Mouse (Mus musculus) frontal cortex, postnatal 14 days (tissue): ENCODE results near the gene Spata32.
A peak's percentile ranks its signal among the peaks of the same experiment; 100 is the strongest.

Source experiments
- DNase-seq, 2 experiments: peaks; one replicate each; pipeline ENCODE4 v3.0.0; 2022; ENCODE audit warnings: low spot score in 2 of 2

Spata32 gene

DNA sequence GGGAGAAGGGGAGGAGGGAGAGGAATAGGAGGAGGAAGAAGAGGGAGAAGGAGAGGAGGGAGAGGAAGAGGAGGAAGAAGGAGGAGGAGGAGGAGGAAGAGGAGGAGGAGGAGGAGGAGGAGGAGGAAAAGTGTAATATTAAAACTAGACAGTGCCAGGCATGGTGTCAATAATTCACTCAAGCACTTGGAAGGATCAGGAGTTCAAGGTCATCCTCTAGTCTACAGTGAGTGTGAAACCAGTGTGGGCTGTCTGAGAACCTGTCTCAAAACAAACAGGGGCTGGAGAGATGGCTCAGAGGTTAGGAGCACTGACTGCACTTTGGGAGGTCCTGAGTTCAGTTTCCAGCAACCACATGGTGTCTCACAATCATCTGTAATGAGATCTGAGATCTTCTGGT is 15.9 kb downstream of the Spata32 start:
- DNase-seq: no peak

DNA sequence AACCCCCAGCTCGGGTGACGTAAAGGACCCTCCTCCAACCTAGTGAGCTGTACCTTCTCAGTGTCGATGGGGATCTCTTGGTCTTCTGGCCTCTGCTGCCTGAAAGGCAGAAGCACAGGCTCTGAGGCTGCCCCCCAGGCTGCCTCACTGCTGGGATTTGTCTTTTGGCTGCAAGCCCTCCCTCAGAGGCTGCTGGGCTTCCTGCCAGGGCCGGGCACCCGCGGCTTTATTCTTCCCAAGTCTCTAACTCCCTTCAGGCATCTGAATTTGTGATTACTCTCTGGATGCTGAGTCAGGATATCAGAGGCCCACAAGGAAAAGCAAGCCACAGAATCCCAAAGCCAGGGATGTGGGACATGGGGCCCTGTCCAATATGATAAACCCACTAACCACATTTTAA is 16.6 kb downstream of the Spata32 start:
- peak; percentile 68 to 80 for DNase-seq

DNA sequence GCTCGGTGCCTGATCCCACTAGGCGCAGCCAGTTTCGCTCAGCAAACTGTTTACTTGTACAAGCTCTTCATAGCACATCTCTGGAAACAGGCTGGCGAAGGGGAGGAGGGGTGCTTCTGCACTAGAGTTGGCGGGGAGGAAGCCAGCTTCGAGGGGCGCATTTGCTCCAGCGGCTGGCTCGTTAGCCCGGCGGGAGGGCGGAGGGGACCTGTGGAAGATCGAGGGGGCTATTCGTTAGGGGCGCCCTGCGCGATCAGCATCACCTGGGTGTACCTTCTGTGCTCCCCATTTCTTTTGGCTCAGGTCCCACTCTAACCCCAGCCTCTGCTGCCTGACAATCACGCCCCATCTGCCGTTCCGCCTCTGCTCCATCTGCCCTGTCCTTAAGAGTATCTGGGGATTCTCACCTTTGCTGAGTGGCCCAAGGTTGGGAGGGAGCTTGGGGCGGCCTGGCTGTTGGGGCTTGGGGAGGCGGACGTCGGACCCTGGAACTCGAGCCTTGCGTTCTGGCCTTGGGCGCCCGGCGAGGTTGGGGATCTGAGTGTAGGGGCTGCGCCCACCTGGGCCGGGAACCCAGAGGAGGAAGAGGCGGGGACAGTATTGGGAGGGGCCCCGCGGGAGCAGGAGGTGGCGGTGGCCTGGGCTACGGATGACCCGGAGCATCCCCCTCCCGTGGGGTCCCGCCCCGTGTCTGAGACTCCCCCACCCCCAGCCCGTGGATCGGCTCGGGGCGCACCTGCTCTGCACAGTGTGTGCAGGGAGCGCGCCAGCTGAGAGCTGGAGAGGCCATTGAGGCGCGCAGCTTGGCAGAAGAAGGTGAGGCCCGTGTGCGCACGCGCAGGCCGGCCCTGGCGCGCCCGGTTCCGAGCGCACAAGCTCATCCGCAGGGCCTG is 19.1 kb downstream of the Spata32 start:
- DNase-seq: peak; percentile 61 to 64

DNA sequence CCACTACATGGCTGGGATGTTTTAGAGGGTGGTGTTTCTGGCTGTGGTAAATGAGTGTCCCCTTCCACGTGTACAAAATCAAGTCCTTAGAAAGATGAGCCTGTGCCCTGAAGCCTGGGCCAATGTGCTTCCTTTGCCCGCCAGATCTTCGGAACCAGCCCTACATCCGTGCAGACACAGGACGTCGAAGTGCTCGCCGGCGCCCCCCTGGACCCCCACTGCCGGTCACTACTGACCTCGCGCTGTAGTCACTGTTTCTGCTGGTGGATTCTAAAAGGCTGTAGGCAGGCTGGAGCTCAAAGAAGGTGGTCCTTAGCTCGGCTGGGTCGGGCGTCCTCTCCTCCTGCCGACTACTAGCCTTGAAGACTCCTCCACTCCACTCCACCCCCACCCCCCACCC is 19.9 kb downstream of the Spata32 start:
- DNase-seq: no peak

DNA sequence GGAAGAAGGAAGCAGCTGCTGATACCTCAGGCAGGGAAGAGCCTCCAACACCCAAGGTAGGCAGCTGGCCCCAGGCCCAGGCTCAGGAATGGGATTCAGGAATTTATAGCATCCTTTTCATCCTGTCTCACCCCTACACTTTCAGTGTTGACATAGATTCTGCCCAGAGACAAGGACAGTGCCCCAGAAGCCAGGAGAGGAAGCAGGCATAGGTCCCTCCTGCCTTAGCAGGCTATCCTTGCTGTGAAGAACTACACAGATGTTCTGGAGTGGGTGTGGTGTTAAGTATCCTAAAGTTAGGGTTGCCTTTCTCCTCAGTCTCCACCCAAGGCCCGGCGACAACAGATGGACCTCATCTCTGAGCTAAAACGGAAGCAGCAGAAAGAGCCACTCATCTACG is 20.9 kb downstream of the Spata32 start:
- DNase-seq: no peak

- DNase-seq: no peak
These were observed 22.6 kb downstream of the Spata32 start for GRCm38 (mm10) chr11:103195656-103196055.

DNA sequence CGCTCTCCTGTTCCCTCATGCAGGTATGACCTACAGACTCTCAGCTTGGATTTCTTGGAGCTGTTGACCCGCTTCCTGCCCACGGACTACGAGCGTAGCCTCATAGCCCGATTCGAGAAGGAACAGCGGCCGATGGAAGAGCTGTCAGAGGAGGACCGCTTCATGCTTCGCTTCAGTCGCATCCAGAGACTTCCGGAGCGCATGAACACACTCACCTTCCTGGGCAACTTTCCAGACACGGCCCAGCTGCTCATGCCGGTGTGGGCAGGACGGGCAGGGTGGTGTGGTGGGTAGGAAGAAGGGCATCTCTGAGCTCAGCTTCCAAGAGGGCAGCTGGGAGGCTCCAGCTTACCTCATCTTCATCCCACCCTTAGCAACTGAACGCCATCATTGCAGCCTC is 23.0 kb downstream of the Spata32 start:
- no peak for DNase-seq

GRCm38 (mm10) chr11:103193825-103194168 is 24.4 kb downstream of the Spata32 start:
- no peak for DNase-seq

DNA sequence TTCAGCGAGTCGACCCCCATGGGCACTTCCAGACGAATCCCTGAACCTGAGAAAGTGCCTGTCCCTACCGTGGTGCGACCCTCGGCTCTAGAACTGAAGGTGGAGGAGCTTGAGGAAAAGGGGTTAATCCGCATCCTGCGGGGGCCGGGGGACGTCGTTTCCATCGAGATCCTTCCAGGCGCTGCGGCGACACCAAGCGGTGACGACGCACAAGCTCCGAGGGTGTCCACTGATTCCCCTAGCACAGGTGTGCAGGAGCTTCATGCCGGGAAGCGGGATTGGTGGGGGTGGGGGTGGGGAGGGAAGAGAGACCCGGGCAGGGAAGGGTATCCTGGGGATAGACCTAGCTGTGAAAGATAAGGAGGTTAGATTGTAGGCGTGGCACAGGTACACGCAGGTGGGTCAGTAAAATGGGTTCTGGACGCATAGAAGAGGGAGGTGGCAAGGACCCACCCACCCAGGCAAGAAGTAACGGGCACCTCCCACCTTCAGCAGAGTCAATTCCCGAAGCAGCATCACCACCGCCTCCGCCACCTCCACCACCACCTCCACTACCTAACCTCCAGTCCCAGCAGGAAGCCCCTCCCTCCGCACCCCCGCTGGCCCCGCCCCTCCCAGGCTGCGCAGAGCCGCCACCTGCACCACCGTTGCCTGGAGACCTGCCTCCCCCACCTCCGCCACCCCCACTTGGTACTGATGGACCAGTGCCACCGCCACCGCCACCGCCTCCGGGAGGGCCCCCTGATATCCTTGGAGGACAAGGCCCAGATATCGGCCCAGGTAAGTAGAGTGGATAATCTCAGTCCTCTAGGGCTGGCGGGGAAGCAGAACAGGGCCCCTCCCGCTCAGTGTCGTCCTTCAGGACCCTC is 25.0 kb downstream of the Spata32 start:
- peak in 1 of 2 experiments; percentile 63 for DNase-seq

DNA sequence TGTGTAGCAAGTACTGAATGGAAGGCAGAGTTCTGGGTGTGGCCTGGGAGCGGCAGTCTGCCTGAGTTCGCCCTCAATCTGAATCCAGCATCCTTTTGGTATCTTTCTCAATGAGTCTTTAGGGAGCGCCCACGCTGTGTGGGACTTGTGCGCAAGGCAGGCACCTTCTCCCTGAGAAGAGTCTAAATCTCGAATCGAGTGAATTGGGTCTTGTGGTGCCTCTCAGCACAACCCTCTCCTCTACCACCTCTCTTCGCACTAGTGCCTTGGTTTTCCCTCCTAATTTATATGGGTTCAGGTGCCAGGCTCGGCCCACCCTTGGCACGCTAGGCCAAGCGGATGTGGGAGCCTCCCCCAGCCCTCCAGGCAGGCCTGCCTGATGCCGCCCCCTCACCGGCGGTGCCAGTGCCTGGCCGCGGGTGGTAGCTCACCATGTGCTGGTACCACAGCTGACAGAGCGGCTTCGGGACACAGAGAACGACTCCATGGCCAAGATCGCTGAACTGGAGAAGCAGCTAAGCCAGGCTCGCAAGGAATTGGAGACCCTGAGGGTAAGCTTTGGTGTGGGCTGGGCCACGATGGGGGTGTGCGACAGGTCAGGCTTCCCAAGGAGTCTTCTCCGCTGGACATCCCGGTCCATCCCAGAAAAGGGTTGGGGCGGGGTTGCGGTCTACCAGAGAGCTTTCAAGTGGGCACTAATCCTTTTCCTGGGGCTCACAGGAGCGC is 25.8 kb downstream of the Spata32 start:
- DNase-seq: no peak

- no peak for DNase-seq
These were observed 33.3 kb downstream of the Spata32 start for GRCm38 (mm10) chr11:103184891-103185290.

DNA sequence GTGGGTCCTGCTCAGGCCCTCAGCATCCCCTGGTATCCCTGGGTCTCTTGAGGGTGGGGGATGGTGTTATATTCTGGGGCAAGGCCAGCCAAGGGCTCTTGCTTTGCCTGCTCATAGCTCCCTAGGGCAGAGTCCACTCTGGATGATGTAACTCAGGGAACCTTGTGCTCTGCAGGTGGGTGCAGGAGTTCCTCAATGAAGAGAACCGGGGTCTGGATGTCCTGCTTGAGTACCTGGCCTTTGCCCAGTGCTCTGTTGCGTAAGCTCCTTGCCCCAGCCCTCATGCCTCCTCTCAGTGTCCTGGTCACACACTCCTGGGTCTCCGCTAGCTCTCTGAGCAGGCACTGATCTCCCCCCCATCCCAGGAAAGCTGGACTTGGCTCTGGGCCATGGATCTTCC is 36.3 kb downstream of the Spata32 start:
- DNase-seq: no peak

- no peak for DNase-seq
These were observed 36.9 kb downstream of the Spata32 start for GRCm38 (mm10) chr11:103181349-103181748.

DNA sequence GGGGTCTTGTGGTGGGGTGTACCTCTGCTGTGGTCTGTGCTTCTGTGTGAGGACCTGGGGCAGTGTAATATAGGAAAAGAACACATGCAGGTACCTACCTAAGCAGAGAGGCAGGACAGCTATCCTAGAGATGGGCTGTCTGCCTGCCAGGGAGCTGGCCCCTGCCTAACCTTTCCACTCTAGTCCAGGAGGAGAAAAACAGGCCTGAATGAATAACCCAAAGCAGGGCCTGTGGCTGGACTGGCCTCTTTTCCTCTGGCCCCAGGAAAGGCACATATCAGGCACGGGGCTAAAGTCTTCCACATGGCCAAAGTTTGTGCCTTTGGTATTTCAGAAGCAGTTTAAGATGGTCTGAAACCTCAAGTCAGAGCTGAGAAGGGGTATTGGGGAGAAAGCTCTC is 37.8 kb downstream of the Spata32 start:
- no peak for DNase-seq

DNA sequence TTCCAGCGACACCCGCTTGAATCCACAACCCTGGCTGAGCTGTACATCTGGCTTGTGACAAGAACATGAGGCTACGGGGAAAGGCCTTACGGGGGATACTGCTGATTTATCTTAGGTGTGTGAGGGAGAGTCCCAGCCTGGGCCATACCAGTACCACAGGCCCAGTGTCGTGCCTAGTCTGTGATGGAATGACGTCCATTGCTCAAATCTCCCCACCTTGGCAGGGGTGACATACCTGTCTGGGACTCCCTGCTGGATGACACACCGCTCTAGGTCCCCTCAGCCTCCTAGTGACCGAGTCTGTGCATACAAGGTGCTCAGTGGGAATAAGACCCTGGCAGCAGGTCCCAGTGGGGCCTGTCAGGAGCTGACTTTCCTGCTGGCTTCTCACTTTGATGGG is 39.5 kb downstream of the Spata32 start:
- no peak for DNase-seq

DNA sequence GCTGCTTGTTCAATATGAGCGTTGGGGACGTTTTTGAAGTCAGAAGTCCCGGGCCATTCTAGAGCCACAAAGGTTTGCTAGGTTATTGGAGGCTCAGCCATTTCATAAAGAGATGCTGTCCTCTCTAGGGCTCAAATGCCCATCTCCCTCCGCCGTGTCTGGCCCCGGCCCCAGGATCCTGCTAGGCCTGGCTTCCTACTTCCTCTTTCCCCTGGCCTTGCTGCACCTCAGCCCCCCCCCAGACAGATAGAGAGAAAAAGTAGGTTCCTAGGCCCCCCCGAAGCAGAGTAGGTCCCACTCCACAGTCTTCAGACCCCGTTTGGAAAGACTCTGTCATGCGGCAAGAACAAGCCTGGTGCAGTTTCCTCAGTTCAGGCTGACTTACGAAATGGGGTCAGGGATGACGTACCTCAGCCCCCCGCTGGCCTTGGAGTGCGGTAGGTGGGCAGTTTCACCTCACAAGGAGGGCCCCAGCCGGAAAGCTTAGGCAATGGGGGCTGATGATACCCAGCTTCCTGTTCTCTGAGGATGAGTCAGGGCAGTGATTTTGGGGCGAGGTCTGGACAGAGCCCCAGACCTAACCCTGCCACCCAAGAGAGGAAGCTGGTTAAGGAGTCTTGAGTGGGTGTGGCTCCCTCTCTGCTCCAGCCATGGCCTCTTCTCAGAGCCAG is 40.3 kb downstream of the Spata32 start:
- no peak for DNase-seq

- no peak for DNase-seq
These were observed 41.0 kb downstream of the Spata32 start for GRCm38 (mm10) chr11:103177216-103177615.

DNA sequence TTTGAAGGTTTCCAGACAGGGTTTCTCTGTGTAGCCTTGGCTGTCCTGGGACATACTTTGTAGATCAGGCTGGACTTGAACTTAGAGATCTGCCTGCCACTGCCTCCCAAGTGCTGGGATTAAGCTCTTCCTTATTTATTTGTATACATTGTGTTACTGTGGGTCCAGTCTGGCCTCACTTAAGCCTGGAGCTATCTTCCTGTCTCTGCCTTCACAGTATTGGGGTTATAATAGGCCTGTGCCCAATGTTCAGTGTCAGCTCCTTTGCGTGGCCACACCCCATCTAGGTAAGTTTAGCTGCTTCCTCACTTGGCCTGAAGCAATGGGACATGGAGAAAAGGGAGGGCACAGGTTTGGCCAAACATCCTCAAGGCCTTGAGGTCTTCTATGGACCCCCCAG is 41.7 kb downstream of the Spata32 start:
- DNase-seq: no peak

- DNase-seq: no peak
These were observed 42.4 kb downstream of the Spata32 start for GRCm38 (mm10) chr11:103175688-103176442.

DNA sequence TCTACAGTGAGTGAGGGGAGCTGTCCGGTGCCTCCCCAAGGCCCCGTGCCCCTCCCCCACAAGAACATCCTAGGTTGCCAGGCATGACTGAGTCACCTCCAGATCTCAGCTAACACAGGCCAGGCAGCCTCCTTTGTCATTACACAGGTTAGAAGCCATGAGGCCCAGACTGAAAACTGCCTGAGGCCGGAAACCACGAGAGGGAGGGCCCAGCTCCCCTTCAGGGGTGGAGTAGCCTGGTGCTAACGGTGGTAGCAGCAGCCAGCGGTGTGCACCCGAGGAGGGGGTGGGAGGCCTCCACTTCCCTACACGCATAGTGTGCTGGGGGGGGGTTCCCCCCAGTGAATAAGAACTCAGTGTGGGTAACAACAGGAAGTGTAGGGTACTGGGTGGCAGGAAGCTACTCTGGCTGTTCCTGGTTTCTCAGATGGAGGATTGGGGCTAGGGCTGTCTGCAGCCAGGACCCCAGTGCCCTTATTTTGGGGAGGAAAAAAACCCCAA is 43.3 kb downstream of the Spata32 start:
- no peak for DNase-seq

GRCm38 (mm10) chr11:103174411-103174832 is 43.8 kb downstream of the Spata32 start:
- DNase-seq: no peak
